Mouse (Mus musculus) regulatory T cell (primary cell): ENCODE measurements around the gene Fer.

ENCODE experiments used
- in situ Hi-C: fragments of 300-600 bp; cut with MboI, MseI; formaldehyde crosslinking; loops from one replicate; pipeline ENCODE4 v1.15.1; 2025; ENCODE audit warnings: high pct_unique_total_duplicates

Gene Fer

GRCm38 (mm10) chr17:63974253-63974652 lies 111.4 kb downstream of the Fer start:
- in situ Hi-C loops, result no loop called here

DNA sequence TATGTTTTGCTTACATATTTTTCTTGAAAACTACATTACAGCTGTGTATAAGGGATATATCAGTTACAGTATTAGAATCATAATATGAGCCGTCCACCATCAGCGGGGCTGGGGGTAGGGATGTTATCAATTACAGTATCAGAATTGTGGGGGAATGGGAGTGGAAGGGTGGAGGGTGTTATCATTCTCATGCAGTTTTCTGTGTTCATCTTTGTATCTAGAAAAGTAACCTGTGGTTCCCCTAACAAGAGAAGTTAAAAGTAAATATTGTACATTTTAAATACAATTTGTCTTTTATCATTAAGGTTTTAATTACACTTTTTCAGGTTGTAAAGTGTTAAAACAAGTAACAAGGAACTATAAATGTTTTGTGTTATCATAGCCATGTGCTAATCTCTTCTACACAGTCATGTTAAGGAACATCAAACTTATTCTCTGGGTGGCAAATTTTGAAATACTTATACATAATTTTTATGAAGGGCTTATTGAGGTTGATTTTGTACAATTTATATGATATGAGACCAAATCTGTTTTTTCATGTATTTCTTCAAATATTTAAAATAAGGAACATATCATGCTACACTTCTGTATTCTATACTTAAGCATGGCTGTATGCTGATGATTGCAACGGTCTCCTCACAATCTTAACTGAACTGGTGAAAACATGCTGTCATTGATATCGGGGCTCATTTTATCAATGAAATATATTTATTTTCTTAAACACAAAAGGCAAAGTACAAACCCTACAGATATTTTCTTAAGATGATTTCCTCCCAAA lies 116.1 kb downstream of the Fer start:
- in situ Hi-C loops, result no loop called here

- in situ Hi-C loops, result no loop called here
Measured at GRCm38 (mm10) chr17:63980167-63980566, 117.3 kb downstream of the Fer start.

- in situ Hi-C loops, result no loop called here
Measured at GRCm38 (mm10) chr17:63988710-63989109, 125.8 kb downstream of the Fer start.

DNA sequence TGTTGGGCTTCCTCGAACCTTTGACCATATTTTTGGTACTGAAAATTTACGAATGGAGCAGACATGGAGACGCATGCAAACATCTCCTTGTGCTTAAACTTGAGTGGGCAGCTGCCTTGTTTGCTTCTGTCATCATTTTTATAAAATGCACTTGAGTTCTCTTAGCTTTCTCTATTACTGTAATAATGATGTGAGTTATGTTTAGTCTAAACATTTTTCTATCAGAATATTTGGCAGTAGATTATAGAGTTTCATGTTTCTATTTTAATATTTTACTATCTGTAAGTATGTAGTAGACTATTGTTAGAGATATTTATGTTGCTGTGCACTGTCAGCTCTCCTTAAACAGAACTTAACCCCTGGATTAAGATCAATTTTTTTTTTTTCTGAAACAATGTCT lies 128.3 kb downstream of the Fer start:
- in situ Hi-C loops, result no loop called here

DNA sequence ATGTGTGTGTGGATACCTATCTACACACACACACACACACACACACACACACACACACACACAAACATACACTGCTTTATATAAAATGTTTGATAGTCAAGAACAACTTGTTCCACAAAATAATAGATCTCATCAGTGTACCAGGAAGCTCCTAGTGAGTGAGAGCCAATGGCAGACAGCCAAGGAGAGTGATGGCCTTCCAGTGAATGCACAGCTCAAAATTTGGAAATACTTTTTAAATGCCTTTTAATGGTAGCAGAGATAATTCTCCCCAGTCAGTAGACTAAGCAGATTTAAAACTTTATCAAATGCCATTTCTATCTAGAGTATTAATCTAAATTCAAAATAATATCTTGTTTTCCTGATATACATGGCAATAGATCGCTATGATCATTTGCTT lies 133.1 kb downstream of the Fer start:
- in situ Hi-C loops, result no loop called here

GRCm38 (mm10) chr17:63997643-63998042 lies 134.8 kb downstream of the Fer start:
- in situ Hi-C loops, result no loop called here

GRCm38 (mm10) chr17:64003444-64003843 lies 140.6 kb downstream of the Fer start:
- in situ Hi-C loops, result no loop called here

DNA sequence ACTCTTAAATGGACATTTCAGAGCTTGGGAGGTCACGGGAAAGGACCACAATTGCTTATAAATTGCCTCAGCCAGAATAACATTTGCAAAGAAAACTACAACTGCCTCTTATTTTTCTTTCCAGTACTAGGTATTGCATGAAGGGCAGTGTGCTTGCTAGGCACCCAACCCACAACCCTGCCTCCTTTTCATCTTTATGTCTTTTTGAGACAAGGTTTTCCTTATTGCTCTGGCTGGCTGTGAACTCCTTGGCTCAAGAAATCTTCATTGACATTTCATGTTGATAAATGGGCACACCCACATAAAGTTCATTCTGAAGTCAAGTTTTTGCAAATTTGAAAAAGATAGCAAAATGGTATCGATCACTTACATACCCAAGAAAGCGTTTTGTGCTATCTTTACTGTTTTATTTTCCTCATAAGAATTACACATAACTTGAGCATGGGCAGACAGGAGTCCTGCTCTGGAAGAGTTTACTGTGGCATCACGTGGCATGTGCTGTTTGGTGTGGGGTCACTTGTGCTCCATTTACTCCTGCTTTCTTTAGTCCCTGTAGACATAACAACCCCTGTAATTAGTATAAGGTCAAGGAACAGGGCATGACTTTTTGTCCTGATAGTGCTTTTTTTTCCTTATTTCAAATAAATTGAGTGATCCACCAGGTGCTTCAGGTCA lies 142.8 kb downstream of the Fer start:
- in situ Hi-C loops, result no loop called here

- in situ Hi-C loops, result no loop called here
Measured at GRCm38 (mm10) chr17:64016606-64017005, 153.7 kb downstream of the Fer start.

DNA sequence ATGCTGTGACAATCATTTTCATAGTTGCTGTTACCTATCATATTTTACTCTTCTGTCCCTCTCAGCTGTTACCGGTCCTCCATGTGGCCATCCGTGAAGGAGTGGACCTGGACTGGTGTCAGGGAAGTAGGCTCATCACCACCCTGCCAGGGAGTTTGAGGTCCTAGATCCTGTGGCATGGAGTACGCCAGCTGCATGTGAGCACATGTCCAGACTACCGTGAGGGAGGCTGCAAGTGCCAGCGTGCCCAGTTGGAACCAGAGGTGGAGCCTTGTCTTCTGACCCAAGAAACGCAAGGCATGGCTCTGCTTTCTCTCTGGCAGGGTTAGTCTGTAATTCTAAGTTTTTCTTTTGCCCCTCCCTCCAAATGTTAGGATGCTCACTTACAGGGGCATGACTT lies 155.4 kb downstream of the Fer start:
- in situ Hi-C loops, result no loop called here

DNA sequence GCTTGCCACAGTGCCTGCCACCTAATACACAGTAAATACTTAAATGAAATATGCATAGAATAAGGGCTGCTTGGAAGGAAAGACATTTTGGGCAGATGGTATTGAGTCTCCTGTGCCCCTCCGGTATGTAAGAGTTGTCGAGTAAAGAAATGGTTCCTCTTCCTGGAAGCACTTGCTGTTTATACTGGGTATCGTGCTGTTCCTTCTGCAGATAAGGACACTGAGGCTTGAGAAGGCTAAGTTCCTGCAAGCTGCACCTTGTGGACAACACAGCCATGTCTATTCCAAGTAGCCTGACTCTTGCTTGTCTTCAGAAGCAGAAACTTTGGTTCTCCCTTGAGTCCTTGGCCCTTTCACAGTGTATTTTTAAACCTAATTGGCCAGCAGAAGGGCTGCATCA lies 156.0 kb downstream of the Fer start:
- in situ Hi-C loops, result no loop called here

- in situ Hi-C loops, result loop anchor here (10.0 kb wide), 1 partner anchor 1015 kb away; no protein-coding TSS in a partner anchor
Measured at GRCm38 (mm10) chr17:64019646-64020045, 156.8 kb downstream of the Fer start.

DNA sequence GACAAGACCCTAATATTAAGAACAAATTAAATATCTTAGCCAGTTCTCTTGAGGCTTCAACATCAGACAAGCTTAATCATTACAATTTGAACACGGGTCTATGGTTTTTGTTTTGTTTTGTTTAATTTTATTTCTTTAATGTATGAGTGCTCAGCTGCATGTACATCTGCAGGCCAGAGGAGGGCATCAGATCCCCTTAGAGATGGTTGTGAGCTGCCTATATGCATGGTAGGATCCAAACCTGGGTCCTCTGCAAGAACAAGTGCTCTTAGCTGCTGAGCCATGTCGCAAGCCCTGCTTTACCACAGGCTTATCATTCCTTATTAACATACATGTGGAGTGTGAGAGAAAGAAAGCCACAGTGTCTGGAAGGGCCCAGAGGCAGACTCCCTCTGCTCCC lies 163.6 kb downstream of the Fer start:
- in situ Hi-C loops, result loop anchor here (10.0 kb wide), 1 partner anchor 1008 kb away; no protein-coding TSS in a partner anchor

DNA sequence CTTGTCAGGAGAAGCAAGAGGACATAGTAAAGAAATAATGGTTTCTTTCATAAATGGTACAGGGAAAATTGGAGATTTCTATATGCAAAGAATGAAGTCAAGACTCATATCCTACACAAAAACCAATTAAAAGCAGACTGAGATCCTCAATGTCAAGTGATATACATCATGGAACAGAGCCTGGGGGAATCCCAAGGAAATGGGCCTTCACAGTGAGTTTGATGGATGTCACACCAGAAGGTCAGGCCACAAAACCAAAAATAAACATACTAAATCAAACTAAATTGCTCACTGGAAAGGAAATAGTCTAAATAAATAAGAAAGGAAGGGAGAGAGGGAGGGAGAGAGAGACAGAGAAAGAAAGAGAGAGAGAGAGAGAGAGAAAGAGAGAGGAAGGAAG lies 178.9 kb downstream of the Fer start:
- in situ Hi-C loops, result no loop called here

DNA sequence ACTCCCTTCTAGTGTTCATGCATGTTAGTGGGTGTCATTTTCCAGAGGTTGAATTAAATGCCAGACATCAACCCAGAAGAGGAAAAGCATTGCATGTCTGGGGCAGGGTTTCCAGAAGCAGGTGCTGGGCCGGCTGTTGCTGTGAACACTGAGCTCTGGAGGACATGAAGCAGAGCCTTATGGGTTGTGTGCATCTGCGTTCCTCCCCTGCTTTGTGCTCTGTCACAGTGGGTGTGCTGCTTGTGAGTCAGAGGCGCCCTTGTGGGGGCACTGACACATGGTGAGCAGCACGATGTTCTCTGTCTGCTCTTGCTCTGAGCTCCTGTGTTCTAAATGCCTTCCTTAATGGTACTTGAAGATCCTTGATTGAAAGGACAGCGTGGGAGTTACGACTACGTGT lies 182.5 kb downstream of the Fer start:
- in situ Hi-C loops, result no loop called here

GRCm38 (mm10) chr17:64046557-64046956 lies 183.7 kb downstream of the Fer start:
- in situ Hi-C loops, result no loop called here

DNA sequence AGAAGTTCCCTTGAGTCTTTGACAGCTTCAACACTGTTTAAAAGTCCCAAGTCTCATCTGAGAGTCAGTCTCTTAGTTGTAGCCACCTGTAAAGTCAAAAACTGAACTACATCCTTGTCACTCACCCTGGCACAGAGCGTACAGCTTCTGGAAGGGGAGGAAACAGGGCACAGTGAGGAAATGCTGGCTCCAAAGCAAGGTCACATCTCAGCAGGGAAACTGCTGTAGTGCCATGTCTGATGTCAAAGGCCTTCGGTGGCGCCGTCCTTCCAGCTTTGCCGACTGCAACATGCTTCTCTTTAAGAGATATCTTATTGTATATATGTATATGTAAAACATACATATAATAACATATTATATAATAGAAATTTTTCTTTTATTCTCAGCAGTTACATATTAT lies 188.0 kb downstream of the Fer start:
- in situ Hi-C loops, result no loop called here

- in situ Hi-C loops, result no loop called here
Measured at GRCm38 (mm10) chr17:64053636-64054035, 190.8 kb downstream of the Fer start.

- in situ Hi-C loops, result no loop called here
Measured at GRCm38 (mm10) chr17:64060529-64060928, 197.7 kb downstream of the Fer start.

DNA sequence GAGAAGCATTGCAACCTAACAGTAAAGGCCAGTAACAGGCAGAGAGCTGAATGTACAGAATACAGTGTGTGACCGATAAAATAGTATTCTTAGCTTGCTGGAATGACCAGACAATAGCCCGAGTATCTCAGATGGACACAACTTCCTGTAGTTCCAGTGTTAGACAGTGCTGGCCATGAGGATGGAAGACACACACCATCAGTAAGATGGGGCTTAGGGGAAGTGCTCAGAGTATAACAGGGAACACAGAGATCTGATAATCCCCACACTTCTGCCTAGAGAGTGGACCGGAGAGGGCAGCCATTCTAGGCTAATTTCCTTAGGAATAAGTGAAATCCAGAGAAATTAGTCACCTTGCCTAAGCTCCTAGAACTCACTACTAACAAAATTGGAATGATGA lies 202.4 kb downstream of the Fer start:
- in situ Hi-C loops, result no loop called here

DNA sequence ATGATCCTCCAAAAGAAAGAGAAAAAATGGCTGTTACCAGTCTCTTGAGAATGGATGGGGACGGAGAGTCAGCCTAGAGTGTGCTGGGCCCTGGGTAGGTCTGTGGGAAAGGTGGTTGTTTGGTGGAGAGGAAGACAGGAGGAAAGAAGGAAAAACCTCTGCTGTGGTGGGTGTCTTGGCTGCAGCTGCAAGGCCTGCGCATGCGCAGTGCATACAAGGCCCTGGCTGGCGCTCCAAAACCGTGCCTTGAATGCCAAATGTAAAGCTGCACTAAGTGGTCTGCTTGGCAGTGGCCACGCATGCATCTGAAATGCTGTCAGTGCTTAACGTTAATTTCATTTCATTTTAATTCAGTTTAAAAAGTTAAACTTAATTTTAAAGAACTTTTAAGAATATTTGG lies 214.5 kb downstream of the Fer start:
- in situ Hi-C loops, result no loop called here

GRCm38 (mm10) chr17:64084751-64085150 lies 221.9 kb downstream of the Fer start:
- in situ Hi-C loops, result no loop called here
